ENCODE assay signal across 9 mouse cellular contexts in genomic region chr16:45973959-45974686, GRCm38 (mm10). TPM values are rescaled to one million over a fixed set of nuclear protein-coding genes. Genes with fewer than 3 reads are reported as not detected.
DNase-seq lines count a peak whose midpoint lies in the region; ATAC-seq lines count a peak whose summit lies in the region.
"Had no signal": no experiment of that assay in that cellular context is flagged by ENCODE, and none has a peak within 500 bp of the region (broad histone marks: within the 10 kb centered on the region; RNA-seq: fewer than 3 reads in every experiment).

No protein-coding gene starts in this region.

- H3K27me3 ChIP-seq in kidney, embryonic 14.5 days (ENCODE audit: control insufficient read depth, insufficient read depth, low read length) = no peaks in the 10 kb centered on the region
- no peaks in the 10 kb centered on the region for H3K27me3 ChIP-seq in limb, embryonic 12.5 days

- DNase-seq in kidney, adult 11 months = peak; percentile 30
- peak; percentile 77 for DNase-seq in Muller cell, postnatal 12 days (ENCODE audit: inconsistent ontology term)
- peak; percentile 35 to 40 for DNase-seq in cerebellum, postnatal 36 days
- no peak for DNase-seq in layer of hippocampus, postnatal 14 days (ENCODE audit: low spot score in 2 of 2)
- DNase-seq in urinary bladder, postnatal 10 days (ENCODE audit: low spot score) = no peak
- DNase-seq in right cerebral cortex, postnatal 14 days = no peak
- DNase-seq: gastrocnemius, postnatal 10 days had no signal

- no peak overlapping the region for H3K27ac ChIP-seq in kidney, embryonic 14.5 days (ENCODE audit: low read depth, low read length)
- H3K27ac ChIP-seq in limb, embryonic 12.5 days = no peak overlapping the region

- ATAC-seq in kidney, embryonic 14.5 days (ENCODE audit: low FRiP score, low TSS enrichment) = no peak
- ATAC-seq in limb, embryonic 12.5 days (ENCODE audit: insufficient number of reproducible peaks, insufficient read depth, low FRiP score, low TSS enrichment, low read depth) = peak; percentile 69; the same call in 1 of the 2 replicates

- no peaks in the 10 kb centered on the region for H3K9me3 ChIP-seq in kidney, embryonic 14.5 days (ENCODE audit: control insufficient read depth, low read length)
- no peaks in the 10 kb centered on the region for H3K9me3 ChIP-seq in limb, embryonic 12.5 days

- no peaks in the 10 kb centered on the region for H3K36me3 ChIP-seq in kidney, embryonic 14.5 days (ENCODE audit: control insufficient read depth, insufficient read depth, low read length)
- H3K36me3 ChIP-seq in limb, embryonic 12.5 days = no peaks in the 10 kb centered on the region

- no peak overlapping the region for H3K9ac ChIP-seq in kidney, embryonic 14.5 days (ENCODE audit: low read depth, low read length)
- no peak overlapping the region for H3K9ac ChIP-seq in limb, embryonic 12.5 days (replicated peaks)

- H3K4me3 ChIP-seq in kidney, embryonic 14.5 days (ENCODE audit: low read length) = no peak overlapping the region
- no peak overlapping the region for H3K4me3 ChIP-seq in limb, embryonic 12.5 days (replicated peaks)

- H3K4me2 ChIP-seq in kidney, embryonic 14.5 days (replicated peaks; ENCODE audit: low read depth, low read length) = no peak overlapping the region
- H3K4me2 ChIP-seq in limb, embryonic 12.5 days = no peak overlapping the region

- 69% methylated on average over 9 of the region's 9 CpGs for whole genome bisulfite sequencing in kidney, embryonic 14.5 days
- 51% methylated on average over 9 of the region's 9 CpGs for WGBS in limb, embryonic 12.5 days

- no peaks in the 10 kb centered on the region for H3K4me1 ChIP-seq in kidney, embryonic 14.5 days (ENCODE audit: control insufficient read depth, insufficient read depth, low read length)
- peaks cover 4% of the 10 kb centered on the region; the same call in 1 of the 2 replicates for H3K4me1 ChIP-seq in limb, embryonic 12.5 days (replicated peaks)

RNA-seq across cellular contexts. Expression of gene Phldb2, which starts 20.7 kb away (rescaled TPM):
- polyA plus RNA-seq in kidney, embryonic 14.5 days (2014; fragmentation: Nextera tagmentation; extraction: Ambion mirVana) = 48.1 and 79.3 TPM in 2 replicates
- 75.2 and 82.5 TPM in 2 replicates for polyA plus RNA-seq in limb, embryonic 12.5 days (2016; fragmentation: Nextera tagmentation; extraction: Ambion mirVana)
- total RNA-seq in layer of hippocampus, postnatal 14 days (2021) = 1 to 10 TPM; 6.2 to 7.8 TPM

RNA-seq across cellular contexts. Expression of gene Plcxd2, which starts 35.9 kb away (rescaled TPM):
- polyA plus RNA-seq in kidney, embryonic 14.5 days (2014; fragmentation: Nextera tagmentation; extraction: Ambion mirVana) = 0.89 and 1.2 TPM in 2 replicates
- 1.5 and 1.6 TPM in 2 replicates for polyA plus RNA-seq in limb, embryonic 12.5 days (2016; fragmentation: Nextera tagmentation; extraction: Ambion mirVana)
- 10 to 100 TPM; 24.3 to 25.9 TPM for total RNA-seq in layer of hippocampus, postnatal 14 days (2021)

Comparison
In these comparisons a context has a peak if more than half of its experiments do, and no peak if none do; other contexts are left out.
1. DNase-seq: peak in kidney, adult 11 months (single experiment), Muller cell, postnatal 12 days (single experiment) and cerebellum, postnatal 36 days (2 of 2); none in layer of hippocampus, postnatal 14 days (0 of 2), urinary bladder, postnatal 10 days (single experiment) and right cerebral cortex, postnatal 14 days (single experiment).